Mouse (Mus musculus) bone marrow, adult 2 months (tissue): Measurements from ENCODE around the gene Ccnd2.

Source experiments
- CTCF ChIP-seq: fragments of 200-500 bp; IDR thresholded peaks from 2 replicates; pipeline ENCODE4 v1.5.1; 2011; ENCODE audit warnings: low read length, control low read depth; ENCODE audit not compliant: control insufficient read depth, insufficient read depth
- POLR2A ChIP-seq: fragments of 200-500 bp; IDR thresholded peaks from 2 replicates; pipeline ENCODE4 v1.6.1; 2011; ENCODE audit warnings: low read depth, mild to moderate bottlenecking, control low read depth, low read length, borderline replicate concordance; ENCODE audit not compliant: control insufficient read depth

DNA sequence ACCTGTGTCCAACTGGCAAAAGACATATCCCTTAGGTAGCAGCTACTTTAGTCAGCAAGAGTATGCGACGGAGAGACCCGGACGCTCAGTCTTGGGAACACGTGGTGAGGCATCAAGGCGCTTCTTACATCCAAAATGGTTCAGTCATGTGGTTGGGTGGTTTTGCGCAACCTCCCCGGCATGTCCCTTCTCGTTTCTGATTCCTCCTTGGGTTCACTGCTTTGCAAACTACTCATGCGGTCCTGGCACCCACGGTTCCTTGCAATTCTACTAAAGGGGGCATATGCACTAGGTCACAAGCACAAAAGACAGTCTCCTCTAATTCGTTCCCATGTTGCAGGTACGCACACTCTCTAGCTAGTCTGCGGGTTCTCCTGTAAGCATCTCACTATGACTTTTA, 22.3 kb downstream of the Ccnd2 start:
- TF ChIP-seq POLR2A (no peak), CTCF (no peak)
